Mouse (Mus musculus): ENCODE results near the gene H2al1h.
"Not testable (repeated sequence)": the region's sequence is repeated elsewhere in the genome, so short reads cannot be mapped to it uniquely, and the experiment has no call there.

Gene H2al1h

DNA sequence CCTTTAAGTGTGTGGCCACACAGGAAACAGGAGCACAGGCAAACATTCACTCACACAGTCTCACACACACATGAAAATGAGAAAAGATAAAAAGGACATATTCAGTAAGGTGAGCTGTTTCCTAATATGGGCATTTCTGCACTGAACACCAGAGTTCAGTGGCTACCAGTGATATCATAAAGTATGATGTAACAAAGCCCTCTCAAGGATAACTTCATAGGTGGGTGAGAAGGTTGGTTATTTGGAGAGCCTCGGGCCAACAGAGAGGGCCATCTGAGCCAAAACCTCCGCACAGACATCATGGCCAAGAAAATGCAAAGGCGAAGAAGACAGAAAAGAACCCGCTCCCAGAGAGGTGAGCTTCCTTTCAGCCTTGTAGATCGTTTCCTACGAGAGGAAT, at the start of gene H2al1h:
H2al1h (plus strand) TSS at position 301 of the 400 bp plus-strand sequence.
- in situ Hi-C loops (cut with MboI; ENCODE audit: low sequenced_read_pairs) = not testable (repeated sequence)

DNA sequence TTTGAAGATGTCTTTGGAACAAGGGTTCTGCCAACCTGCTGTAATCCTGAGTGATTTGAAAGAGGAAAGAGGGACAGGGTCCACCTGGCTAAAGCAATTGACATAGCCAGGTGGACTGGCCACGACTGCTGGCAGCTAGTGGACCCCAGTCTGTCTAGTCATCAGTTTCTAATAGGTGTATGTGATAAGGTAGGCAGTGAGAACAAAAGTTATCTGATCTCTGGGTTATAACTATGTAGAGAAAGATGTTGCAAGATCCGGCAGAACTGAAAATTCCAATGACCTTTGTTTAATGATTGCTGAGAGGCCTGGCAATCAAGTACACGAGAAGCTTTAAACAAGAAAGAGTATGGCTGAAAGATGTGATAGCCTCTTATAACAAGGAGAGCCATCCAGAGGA, 48.1 kb upstream of the H2al1h start:
- in situ Hi-C loops (cut with MboI; ENCODE audit: low sequenced_read_pairs) = no loop called here

DNA sequence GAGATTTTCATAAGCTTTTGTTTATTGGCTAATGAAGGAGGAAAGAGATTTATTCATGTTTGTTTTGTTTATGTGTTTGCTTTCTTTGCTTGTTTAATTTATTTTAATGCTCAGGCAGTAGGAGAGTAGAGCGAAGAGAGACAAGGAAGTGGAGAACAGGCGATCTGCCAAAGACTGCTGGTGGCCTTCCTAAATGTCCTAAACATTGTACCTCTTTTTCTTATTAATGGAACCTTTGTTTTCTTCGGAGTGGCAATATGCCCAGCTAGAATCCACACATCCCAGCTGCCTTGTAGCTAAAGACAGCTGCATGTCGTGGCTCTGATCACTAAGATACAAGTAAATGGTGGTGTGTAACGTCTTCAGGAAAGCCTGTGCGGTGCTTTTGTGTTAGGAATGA, 44.2 kb upstream of the H2al1h start:
- in situ Hi-C loops (cut with MboI; ENCODE audit: low sequenced_read_pairs) = no loop called here

DNA sequence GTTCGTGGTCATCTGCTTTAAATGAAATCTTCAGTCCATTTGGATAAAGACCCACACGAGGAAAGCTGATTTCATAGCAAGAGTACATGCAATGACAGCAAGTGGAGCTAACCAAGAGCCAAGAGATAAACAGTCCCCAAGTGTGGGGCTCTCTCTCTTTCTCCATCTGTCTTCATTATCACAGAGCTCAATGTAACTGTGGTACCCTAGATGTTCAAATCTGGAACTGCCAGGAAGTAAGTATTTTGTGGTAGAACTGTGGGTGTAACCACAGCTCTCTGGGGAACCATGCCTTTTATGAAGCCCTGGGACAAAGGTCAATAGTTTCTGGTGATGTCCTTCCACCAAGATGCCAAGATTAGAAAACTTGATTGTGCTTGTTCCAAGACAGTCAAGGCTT, 40.6 kb upstream of the H2al1h start:
- in situ Hi-C loops (cut with MboI; ENCODE audit: low sequenced_read_pairs) = no loop called here

DNA sequence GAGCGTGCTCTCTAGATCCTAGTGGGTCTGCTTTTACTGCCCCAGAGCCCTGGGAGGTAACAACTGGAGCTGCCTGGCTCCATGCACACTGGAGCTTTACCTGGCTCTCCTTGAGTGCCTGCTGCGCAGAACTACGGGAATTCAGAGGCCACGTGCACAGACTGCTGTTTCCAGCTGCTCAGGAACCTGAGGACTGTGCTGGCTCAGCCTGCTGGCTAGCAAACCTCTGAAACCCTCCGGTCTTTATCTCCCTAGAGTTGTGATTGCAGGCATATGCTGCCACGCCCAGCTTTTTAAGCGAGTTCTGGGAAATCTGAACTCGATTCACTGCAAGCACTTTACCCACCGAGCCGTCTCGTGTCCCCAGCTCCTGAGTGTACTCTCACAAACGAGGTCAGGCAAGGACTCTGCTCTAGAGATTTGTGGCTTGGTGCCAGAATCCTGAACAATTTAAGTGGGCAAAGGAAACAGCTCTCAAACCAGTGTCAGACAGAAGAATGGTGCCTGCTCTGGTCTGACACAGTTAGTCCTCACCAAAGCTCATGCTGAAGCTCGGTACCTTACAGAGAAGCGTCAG, 32.9 kb upstream of the H2al1h start:
- in situ Hi-C loops (cut with MboI; ENCODE audit: low sequenced_read_pairs) = no loop called here

DNA sequence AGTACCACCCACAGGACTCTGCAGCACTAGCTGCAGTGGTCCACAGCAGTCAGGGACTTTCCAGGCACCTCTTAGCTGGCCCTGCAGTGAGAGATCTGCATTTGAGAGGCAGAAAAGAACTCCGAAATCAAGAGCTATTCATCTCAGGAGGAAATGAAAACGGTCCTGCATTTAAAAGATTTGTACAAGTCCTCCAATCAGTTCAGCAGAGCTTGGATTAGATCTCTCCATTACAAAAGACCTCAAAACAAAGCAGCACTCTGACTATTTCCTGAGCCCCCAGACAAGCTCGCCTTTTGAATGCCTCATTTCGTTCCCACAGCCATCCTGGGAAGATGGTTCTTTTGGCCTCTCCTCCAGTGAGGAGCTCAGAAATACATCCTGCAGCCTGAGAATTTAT, 32.0 kb upstream of the H2al1h start:
- in situ Hi-C loops (cut with MboI; ENCODE audit: low sequenced_read_pairs) = no loop called here

DNA sequence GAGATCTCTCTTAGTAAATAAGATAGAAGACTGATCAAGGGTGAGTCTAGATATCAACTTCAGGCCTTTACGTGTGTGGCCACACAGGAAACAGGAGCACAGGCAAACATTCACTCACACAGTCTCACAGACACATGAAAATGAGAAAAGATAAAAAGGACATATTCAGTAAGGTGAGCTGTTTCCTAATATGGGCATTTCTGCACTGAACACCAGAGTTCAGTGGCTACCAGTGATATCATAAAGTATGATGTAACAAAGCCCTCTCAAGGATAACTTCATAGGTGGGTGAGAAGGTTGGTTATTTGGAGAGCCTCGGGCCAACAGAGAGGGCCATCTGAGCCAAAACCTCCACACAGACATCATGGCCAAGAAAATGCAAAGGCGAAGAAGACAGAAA, 22.3 kb upstream of the H2al1h start, which contains the start of gene H2al1a:
H2al1a (plus strand) TSS at position 301 of the 400 bp plus-strand sequence.
- in situ Hi-C loops (cut with MboI; ENCODE audit: low sequenced_read_pairs) = not testable (repeated sequence)

DNA sequence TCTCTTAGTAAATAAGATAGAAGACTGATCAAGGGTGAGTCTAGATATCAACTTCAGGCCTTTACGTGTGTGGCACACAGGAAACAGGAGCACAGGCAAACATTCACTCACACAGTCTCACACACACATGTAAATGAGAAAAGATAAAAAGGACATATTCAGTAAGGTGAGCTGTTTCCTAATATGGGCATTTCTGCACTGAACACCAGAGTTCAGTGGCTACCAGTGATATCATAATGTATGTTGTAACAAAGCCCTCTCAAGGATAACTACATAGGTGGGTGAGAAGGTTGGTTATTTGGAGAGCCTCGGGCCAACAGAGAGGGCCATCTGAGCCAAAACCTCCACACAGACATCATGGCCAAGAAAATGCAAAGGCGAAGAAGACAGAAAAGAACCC, 19.2 kb upstream of the H2al1h start, which contains the start of gene H2al1b:
H2al1b (plus strand) TSS at position 301 of the 400 bp plus-strand sequence.
- in situ Hi-C loops (cut with MboI; ENCODE audit: low sequenced_read_pairs) = not testable (repeated sequence)

DNA sequence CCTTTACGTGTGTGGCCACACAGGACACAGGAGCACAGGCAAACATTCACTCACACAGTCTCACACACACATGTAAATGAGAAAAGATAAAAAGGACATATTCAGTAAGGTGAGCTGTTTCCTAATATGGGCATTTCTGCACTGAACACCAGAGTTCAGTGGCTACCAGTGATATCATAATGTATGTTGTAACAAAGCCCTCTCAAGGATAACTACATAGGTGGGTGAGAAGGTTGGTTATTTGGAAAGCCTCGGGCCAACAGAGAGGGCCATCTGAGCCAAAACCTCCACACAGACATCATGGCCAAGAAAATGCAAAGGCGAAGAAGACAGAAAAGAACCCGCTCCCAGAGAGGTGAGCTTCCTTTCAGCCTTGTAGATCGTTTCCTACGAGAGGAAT, 15.9 kb upstream of the H2al1h start, which contains the start of gene H2al1c:
H2al1c (plus strand) TSS at position 301 of the 400 bp plus-strand sequence.
- in situ Hi-C loops (cut with MboI; ENCODE audit: low sequenced_read_pairs) = not testable (repeated sequence)

DNA sequence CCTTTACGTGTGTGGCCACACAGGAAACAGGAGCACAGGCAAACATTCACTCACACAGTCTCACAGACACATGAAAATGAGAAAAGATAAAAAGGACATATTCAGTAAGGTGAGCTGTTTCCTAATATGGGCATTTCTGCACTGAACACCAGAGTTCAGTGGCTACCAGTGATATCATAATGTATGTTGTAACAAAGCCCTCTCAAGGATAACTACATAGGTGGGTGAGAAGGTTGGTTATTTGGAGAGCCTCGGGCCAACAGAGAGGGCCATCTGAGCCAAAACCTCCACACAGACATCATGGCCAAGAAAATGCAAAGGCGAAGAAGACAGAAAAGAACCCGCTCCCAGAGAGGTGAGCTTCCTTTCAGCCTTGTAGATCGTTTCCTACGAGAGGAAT, 12.8 kb upstream of the H2al1h start, which contains the start of gene H2al1d:
H2al1d (plus strand) TSS at position 301 of the 400 bp plus-strand sequence.
- in situ Hi-C loops (cut with MboI; ENCODE audit: low sequenced_read_pairs) = not testable (repeated sequence)

DNA sequence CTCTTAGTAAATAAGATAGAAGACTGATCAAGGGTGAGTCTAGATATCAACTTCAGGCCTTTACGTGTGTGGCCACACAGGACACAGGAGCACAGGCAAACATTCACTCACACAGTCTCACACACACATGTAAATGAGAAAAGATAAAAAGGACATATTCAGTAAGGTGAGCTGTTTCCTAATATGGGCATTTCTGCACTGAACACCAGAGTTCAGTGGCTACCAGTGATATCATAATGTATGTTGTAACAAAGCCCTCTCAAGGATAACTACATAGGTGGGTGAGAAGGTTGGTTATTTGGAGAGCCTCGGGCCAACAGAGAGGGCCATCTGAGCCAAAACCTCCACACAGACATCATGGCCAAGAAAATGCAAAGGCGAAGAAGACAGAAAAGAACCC, 9.7 kb upstream of the H2al1h start, which contains the start of gene H2al1e:
H2al1e (plus strand) TSS at position 301 of the 400 bp plus-strand sequence.
- in situ Hi-C loops (cut with MboI; ENCODE audit: low sequenced_read_pairs) = not testable (repeated sequence)

DNA sequence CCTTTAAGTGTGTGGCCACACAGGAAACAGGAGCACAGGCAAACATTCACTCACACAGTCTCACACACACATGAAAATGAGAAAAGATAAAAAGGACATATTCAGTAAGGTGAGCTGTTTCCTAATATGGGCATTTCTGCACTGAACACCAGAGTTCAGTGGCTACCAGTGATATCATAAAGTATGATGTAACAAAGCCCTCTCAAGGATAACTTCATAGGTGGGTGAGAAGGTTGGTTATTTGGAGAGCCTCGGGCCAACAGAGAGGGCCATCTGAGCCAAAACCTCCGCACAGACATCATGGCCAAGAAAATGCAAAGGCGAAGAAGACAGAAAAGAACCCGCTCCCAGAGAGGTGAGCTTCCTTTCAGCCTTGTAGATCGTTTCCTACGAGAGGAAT, 6.4 kb upstream of the H2al1h start, which contains the start of gene H2al1f:
H2al1f (plus strand) TSS at position 301 of the 400 bp plus-strand sequence.
- in situ Hi-C loops (cut with MboI; ENCODE audit: low sequenced_read_pairs) = not testable (repeated sequence)

DNA sequence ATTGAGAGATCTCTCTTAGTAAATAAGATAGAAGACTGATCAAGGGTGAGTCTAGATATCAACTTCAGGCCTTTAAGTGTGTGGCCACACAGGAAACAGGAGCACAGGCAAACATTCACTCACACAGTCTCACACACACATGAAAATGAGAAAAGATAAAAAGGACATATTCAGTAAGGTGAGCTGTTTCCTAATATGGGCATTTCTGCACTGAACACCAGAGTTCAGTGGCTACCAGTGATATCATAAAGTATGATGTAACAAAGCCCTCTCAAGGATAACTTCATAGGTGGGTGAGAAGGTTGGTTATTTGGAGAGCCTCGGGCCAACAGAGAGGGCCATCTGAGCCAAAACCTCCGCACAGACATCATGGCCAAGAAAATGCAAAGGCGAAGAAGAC, 3.3 kb upstream of the H2al1h start, which contains the start of gene H2al1g:
H2al1g (plus strand) TSS at position 301 of the 400 bp plus-strand sequence.
- in situ Hi-C loops (cut with MboI; ENCODE audit: low sequenced_read_pairs) = not testable (repeated sequence)

DNA sequence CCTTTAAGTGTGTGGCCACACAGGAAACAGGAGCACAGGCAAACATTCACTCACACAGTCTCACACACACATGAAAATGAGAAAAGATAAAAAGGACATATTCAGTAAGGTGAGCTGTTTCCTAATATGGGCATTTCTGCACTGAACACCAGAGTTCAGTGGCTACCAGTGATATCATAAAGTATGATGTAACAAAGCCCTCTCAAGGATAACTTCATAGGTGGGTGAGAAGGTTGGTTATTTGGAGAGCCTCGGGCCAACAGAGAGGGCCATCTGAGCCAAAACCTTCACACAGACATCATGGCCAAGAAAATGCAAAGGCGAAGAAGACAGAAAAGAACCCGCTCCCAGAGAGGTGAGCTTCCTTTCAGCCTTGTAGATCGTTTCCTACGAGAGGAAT, 3.1 kb downstream of the H2al1h start, which contains the start of gene H2al1i:
H2al1i (plus strand) TSS at position 301 of the 400 bp plus-strand sequence.
- in situ Hi-C loops (cut with MboI; ENCODE audit: low sequenced_read_pairs) = not testable (repeated sequence)

DNA sequence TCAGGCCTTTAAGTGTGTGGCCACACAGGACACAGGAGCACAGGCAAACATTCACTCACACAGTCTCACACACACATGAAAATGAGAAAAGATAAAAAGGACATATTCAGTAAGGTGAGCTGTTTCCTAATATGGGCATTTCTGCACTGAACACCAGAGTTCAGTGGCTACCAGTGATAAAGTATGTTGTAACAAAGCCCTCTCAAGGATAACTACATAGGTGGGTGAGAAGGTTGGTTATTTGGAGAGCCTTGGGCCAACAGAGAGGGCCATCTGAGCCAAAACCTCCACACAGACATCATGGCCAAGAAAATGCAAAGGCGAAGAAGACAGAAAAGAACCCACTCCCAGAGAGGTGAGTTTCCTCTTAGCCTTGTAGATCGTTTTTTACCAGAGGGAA, 6.2 kb downstream of the H2al1h start, which contains the start of gene H2al1j:
H2al1j (plus strand) TSS at position 301 of the 400 bp plus-strand sequence.
- in situ Hi-C loops (cut with MboI; ENCODE audit: low sequenced_read_pairs) = not testable (repeated sequence)

DNA sequence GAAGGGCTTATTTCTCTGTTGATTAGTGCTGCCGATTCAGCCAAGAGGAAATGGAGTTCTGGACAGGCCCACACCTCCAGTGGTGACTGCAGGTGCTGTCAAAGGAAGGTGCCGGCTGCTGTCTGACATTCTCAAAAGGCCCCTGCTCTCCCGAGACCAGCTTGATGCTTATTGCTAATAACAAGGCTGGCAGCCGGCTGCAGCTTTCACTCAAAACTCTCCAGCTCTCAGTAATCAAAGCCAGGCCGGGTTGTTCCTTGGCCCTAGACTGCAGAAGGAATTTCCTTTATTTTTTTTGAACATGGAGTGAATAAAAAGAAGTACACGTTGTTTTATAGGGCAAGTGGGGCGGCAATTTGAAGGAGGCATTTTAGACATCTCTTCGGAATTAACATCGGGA, 24.5 kb downstream of the H2al1h start:
- in situ Hi-C loops (cut with MboI; ENCODE audit: low sequenced_read_pairs) = no loop called here

DNA sequence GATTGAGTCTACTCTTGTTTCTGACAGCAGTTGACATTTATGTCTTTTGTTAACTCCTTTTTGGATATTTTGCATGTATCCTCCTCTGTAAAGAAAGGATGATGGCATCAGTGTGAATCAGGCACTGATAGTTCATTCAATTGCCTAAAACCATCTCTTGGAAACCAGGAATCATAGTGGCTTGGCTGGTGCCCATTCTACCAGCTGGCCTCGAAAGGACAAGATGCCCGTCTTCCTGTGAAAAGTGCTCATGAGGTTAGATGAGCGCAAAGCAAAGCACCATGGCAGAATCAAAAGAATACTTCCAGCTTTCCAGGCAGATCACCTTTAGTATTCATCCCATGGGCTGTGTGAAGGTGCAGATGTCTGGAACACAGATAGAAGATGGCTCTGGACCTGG, 25.5 kb downstream of the H2al1h start:
- in situ Hi-C loops (cut with MboI; ENCODE audit: low sequenced_read_pairs) = no loop called here

DNA sequence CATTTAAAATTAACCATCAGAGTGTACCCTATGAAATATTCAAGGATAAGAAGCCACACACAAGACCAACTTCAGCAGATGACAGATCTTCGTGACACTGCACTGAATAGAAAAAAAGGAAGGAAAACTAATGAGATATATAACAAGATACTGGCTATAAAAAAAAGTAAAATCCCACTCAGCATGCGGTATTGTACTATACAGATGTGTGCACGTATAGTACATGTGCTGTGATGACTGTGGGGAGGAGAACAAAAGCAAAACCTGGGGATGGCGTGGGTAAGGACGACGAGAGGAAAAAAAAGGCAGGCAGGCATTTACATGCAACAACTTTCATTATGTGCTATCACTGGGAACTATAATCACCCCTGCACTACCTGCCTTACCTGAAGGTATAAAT, 39.5 kb downstream of the H2al1h start:
- in situ Hi-C loops (cut with MboI; ENCODE audit: low sequenced_read_pairs) = no loop called here

DNA sequence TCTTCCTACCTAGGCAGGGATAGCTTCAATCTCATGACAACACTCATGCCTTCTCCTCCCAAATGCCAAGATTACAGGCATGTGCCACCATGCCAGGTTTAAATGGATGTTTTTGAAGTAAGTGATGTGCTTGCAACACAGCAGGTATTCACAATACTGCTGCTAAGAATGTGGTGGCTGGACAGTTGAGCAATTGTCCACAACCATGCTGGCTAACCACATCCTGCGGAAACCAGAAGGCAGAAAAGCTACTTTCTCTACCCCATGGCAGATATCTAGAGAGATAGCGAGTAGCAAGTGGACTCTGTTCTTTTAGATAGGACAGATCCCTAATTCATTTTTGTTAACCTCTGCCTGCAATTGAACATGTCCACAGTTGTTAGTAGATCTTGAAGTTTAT, 40.0 kb downstream of the H2al1h start:
- in situ Hi-C loops (cut with MboI; ENCODE audit: low sequenced_read_pairs) = no loop called here

DNA sequence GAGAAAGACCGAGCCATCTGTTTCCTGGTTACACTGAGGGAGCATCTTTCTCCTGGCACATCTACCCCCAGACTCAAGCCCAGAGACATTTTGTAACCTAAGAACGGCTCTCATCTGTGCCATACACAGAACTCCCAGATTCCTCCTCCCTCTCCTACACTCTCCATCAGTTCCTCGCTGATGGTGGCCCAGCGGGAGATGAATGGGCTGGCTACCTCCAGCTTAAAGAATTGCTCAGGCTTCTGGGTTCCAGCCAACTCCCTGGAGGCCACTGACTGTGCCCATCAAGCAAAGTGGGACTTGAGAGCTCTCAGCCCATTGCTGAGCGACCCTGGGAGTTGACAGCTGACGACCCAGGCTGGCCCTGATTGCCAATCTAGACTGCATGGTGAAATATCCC, 42.6 kb downstream of the H2al1h start:
- in situ Hi-C loops (cut with MboI; ENCODE audit: low sequenced_read_pairs) = no loop called here

DNA sequence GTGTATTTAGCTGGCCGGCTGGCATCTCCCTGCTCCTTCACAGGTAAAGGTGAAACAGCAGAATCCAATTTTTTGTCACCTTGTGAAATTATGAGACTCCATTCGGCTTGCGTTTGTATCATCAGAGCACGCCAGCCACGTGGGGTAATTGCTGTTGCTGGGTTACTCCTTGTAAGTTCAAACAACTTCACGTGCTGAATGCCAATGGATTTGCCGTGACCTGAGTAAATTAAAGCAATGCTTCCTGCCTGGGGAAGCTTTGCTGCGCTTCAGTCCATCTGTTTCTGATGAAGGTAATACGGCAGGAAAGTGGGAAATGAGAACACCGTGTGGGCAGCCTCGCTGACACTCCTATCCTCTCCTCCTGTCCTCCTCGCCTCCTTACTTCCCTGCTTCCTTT, 43.9 kb downstream of the H2al1h start:
- in situ Hi-C loops (cut with MboI; ENCODE audit: low sequenced_read_pairs) = no loop called here

Measured in CH12F3 (cell line).